Mouse (Mus musculus): ENCODE results near the gene St6galnac3. TPM values are rescaled to one million over a fixed set of nuclear protein-coding genes. Genes with fewer than 3 reads are reported as not detected.
A peak's percentile ranks its signal among the peaks of the same experiment; 100 is the strongest.

Gene St6galnac3
- total and polyA plus RNA-seq, 3 experiments, result 0.08 to 1.1 (median 0.38) TPM

GRCm38 (mm10) chr3:153414132-153414531 is 310.8 kb downstream of the St6galnac3 start:
- no peaks in the 10 kb centered on the region for H3K79me2 ChIP-seq (replicated peaks; ENCODE audit: control insufficient read depth, extremely low read depth, insufficient read depth, poor library complexity, severe bottlenecking)
- in situ Hi-C loops (cut with MboI; ENCODE audit: low pct_ligation_motif_present, low pct_unique_long_range_greater_than_20kb, low sequenced_read_pairs), result no loop called here
- H3K36me3 ChIP-seq (replicated peaks in 1 of 2; ENCODE audit: control insufficient read depth in 1 of 2, insufficient read depth in 1 of 2, low read length in 1 of 2), result no peaks in the 10 kb centered on the region
- no peak overlapping the region for H3K9ac ChIP-seq (ENCODE audit: insufficient read depth, low read depth)
- no peak overlapping the region for H3K4me2 ChIP-seq (ENCODE audit: insufficient read depth, low read depth, poor library complexity, severe bottlenecking)
- no peak overlapping the region for H3K4me3 ChIP-seq (replicated peaks in 1 of 3; ENCODE audit: low read depth in 2 of 3, low read length in 2 of 3, poor library complexity in 1 of 3)
- no peaks in the 10 kb centered on the region for H3K27me3 ChIP-seq (replicated peaks)
- no peak for DNase-seq (ENCODE audit: extremely low read depth)
- no peak for TF ChIP-seq NELFE (IDR thresholded peaks at IDR 0.05; ENCODE audit: low read depth, low read length)
- TF ChIP-seq PAX5 (IDR thresholded peaks at IDR 0.05; ENCODE audit: low read length), result no peak
- TF ChIP-seq ZKSCAN1 (IDR thresholded peaks at IDR 0.05; ENCODE audit: borderline replicate concordance, low read depth, low read length), result no peak
- no peak for TF ChIP-seq ZC3H11A (IDR thresholded peaks at IDR 0.05; ENCODE audit: low read depth, low read length)
- no peak for TF ChIP-seq ELF1 (IDR thresholded peaks at IDR 0.05; ENCODE audit: low read depth, low read length)
- no peak overlapping the region for H3K27ac ChIP-seq (ENCODE audit: insufficient read depth, low read depth)
- no peaks in the 10 kb centered on the region for H3K9me3 ChIP-seq (replicated peaks; ENCODE audit: low read length)
- no peaks in the 10 kb centered on the region for H3K4me1 ChIP-seq (ENCODE audit: control insufficient read depth in 1 of 2, insufficient read depth in 2 of 2)
- dilution Hi-C loops (cut with MboI; ENCODE audit: extremely low pct_ligation_motif_present, extremely low pct_unique_long_range_greater_than_20kb, low sequenced_read_pairs), result no loop called here

GRCm38 (mm10) chr3:153409286-153409685 is 315.7 kb downstream of the St6galnac3 start:
- no peaks in the 10 kb centered on the region for H3K27me3 ChIP-seq (replicated peaks)
- H3K9me3 ChIP-seq (replicated peaks; ENCODE audit: low read length), result no peaks in the 10 kb centered on the region
- H3K4me3 ChIP-seq (replicated peaks in 1 of 3; ENCODE audit: low read depth in 2 of 3, low read length in 2 of 3, poor library complexity in 1 of 3), result no peak overlapping the region
- H3K79me2 ChIP-seq (replicated peaks; ENCODE audit: control insufficient read depth, extremely low read depth, insufficient read depth, poor library complexity, severe bottlenecking), result no peaks in the 10 kb centered on the region
- H3K27ac ChIP-seq (ENCODE audit: insufficient read depth, low read depth), result no peak overlapping the region
- no peak overlapping the region for H3K4me2 ChIP-seq (ENCODE audit: insufficient read depth, low read depth, poor library complexity, severe bottlenecking)
- in situ Hi-C loops (cut with MboI; ENCODE audit: low pct_ligation_motif_present, low pct_unique_long_range_greater_than_20kb, low sequenced_read_pairs), result no loop called here
- peaks cover 0 to 6% of the 10 kb centered on the region in 2 experiments; a peak in 1 of 4 replicates for H3K4me1 ChIP-seq (ENCODE audit: control insufficient read depth in 1 of 2, insufficient read depth in 2 of 2)
- dilution Hi-C loops (cut with MboI; ENCODE audit: extremely low pct_ligation_motif_present, extremely low pct_unique_long_range_greater_than_20kb, low sequenced_read_pairs), result no loop called here
- TF ChIP-seq CHD1 (IDR thresholded peaks at IDR 0.05; ENCODE audit: low read depth, low read length) (no peak), ZKSCAN1 (IDR thresholded peaks at IDR 0.05; ENCODE audit: borderline replicate concordance, low read depth, low read length) (no peak), BHLHE40 (IDR thresholded peaks at IDR 0.05; ENCODE audit: low read depth, low read length) (0 out of 2 replicates have a peak, but pooled peaks have one; percentile 19)
- H3K9ac ChIP-seq (ENCODE audit: insufficient read depth, low read depth), result no peak overlapping the region
- H3K36me3 ChIP-seq (replicated peaks in 1 of 2; ENCODE audit: control insufficient read depth in 1 of 2, insufficient read depth in 1 of 2, low read length in 1 of 2), result no peaks in the 10 kb centered on the region
- DNase-seq (ENCODE audit: extremely low read depth), result no peak

GRCm38 (mm10) chr3:153408361-153408760 is 316.6 kb downstream of the St6galnac3 start:
- Histone ChIP-seq H3K9ac (ENCODE audit: insufficient read depth, low read depth) (no peak overlapping the region), H3K9me3 (replicated peaks; ENCODE audit: low read length) (no peaks in the 10 kb centered on the region), H3K27me3 (replicated peaks) (no peaks in the 10 kb centered on the region), H3K4me2 (ENCODE audit: insufficient read depth, low read depth, poor library complexity, severe bottlenecking) (no peak overlapping the region), H3K27ac (ENCODE audit: insufficient read depth, low read depth) (no peak overlapping the region), H3K4me1 (ENCODE audit: control insufficient read depth in 1 of 2, insufficient read depth in 2 of 2) (peaks cover 0 to 6% of the 10 kb centered on the region in 2 experiments; a peak in 1 of 4 replicates), H3K79me2 (replicated peaks; ENCODE audit: control insufficient read depth, extremely low read depth, insufficient read depth, poor library complexity, severe bottlenecking) (no peaks in the 10 kb centered on the region), H3K4me3 (replicated peaks in 1 of 3; ENCODE audit: low read depth in 2 of 3, low read length in 2 of 3, poor library complexity in 1 of 3) (no peak overlapping the region), H3K36me3 (replicated peaks in 1 of 2; ENCODE audit: control insufficient read depth in 1 of 2, insufficient read depth in 1 of 2, low read length in 1 of 2) (no peaks in the 10 kb centered on the region)
- dilution Hi-C loops (cut with MboI; ENCODE audit: extremely low pct_ligation_motif_present, extremely low pct_unique_long_range_greater_than_20kb, low sequenced_read_pairs), result no loop called here
- in situ Hi-C loops (cut with MboI; ENCODE audit: low pct_ligation_motif_present, low pct_unique_long_range_greater_than_20kb, low sequenced_read_pairs), result no loop called here
- DNase-seq (ENCODE audit: extremely low read depth), result no peak
- TF ChIP-seq ZNF384 (IDR thresholded peaks at IDR 0.05; ENCODE audit: low read depth, low read length), result no peak
- no peak for TF ChIP-seq TCF12 (IDR thresholded peaks at IDR 0.05; ENCODE audit: low read depth, low read length)
- TF ChIP-seq HCFC1 (IDR thresholded peaks at IDR 0.05; ENCODE audit: low read depth, low read length), result no peak

Measured in CH12.LX (cell line).